Mouse (Mus musculus) testis, adult 2 months (tissue): Measurements from ENCODE around the gene Ryr3.

Experiments used
- CTCF ChIP-seq: fragments of 200-500 bp; IDR thresholded peaks from 2 replicates; pipeline ENCODE4 v1.5.1; 2012; ENCODE audit warnings: low read depth, mild to moderate bottlenecking, inconsistent platforms, low read length, moderate library complexity; ENCODE audit not compliant: control insufficient read depth, insufficient read depth, insufficient replicate concordance
- POLR2A ChIP-seq: fragments of 200-500 bp; IDR thresholded peaks from 2 replicates; pipeline ENCODE4 v1.6.1; 2012; ENCODE audit warnings: low read depth, mild to moderate bottlenecking, inconsistent platforms, low read length, moderate library complexity; ENCODE audit not compliant: control insufficient read depth

- TF ChIP-seq CTCF = no peak
- no peak for TF ChIP-seq POLR2A
Observed at GRCm38 (mm10) chr2:112606536-112606935, 610.4 kb downstream of the Ryr3 start.
